Mouse (Mus musculus): Measurements from ENCODE around the gene Lep. TPM values are rescaled to one million over a fixed set of nuclear protein-coding genes. Genes with fewer than 3 reads are reported as not detected.
A peak's percentile ranks its signal among the peaks of the same experiment; 100 is the strongest.

Gene Lep
- polyA plus RNA-seq, 1 experiment from 2014 or later = not detected

- H3K9ac ChIP-seq (replicated peaks; ENCODE audit: low read depth, low read length) = no peak overlapping the region
- H3K36me3 ChIP-seq (ENCODE audit: control insufficient read depth, insufficient read depth, low read length) = no peaks in the 10 kb centered on the region
- no peak overlapping the region for H3K27ac ChIP-seq (ENCODE audit: low read length)
- H3K4me1 ChIP-seq (ENCODE audit: control insufficient read depth, insufficient read depth, low read length) = no peaks in the 10 kb centered on the region
- no peaks in the 10 kb centered on the region for H3K9me3 ChIP-seq (ENCODE audit: control insufficient read depth, low read depth, low read length)
- no peak overlapping the region for H3K4me3 ChIP-seq (ENCODE audit: low read depth, low read length)
- no peak for ATAC-seq (ENCODE audit: insufficient number of reproducible peaks, insufficient read depth, low FRiP score, low read depth)
- H3K27me3 ChIP-seq (ENCODE audit: control insufficient read depth, insufficient read depth, low read length) = no peaks in the 10 kb centered on the region
- no peak overlapping the region for H3K4me2 ChIP-seq (replicated peaks; ENCODE audit: low read depth, low read length)
- 47% methylated on average over 8 of the region's 8 CpGs for WGBS
These were observed 6.4 kb downstream of the Lep start for GRCm38 (mm10) chr6:29066389-29066790.

GRCm38 (mm10) chr6:29072258-29072657, 12.2 kb downstream of the Lep start:
- no peak for ATAC-seq (ENCODE audit: insufficient number of reproducible peaks, insufficient read depth, low FRiP score, low read depth)
- Histone ChIP-seq H3K9ac (replicated peaks; ENCODE audit: low read depth, low read length) (no peak overlapping the region), H3K27ac (ENCODE audit: low read length) (no peak overlapping the region), H3K27me3 (ENCODE audit: control insufficient read depth, insufficient read depth, low read length) (no peaks in the 10 kb centered on the region), H3K9me3 (ENCODE audit: control insufficient read depth, low read depth, low read length) (no peaks in the 10 kb centered on the region), H3K4me3 (ENCODE audit: low read depth, low read length) (no peak overlapping the region), H3K36me3 (ENCODE audit: control insufficient read depth, insufficient read depth, low read length) (no peaks in the 10 kb centered on the region), H3K4me2 (replicated peaks; ENCODE audit: low read depth, low read length) (no peak overlapping the region), H3K4me1 (ENCODE audit: control insufficient read depth, insufficient read depth, low read length) (no peaks in the 10 kb centered on the region)
- 87% methylated on average over 4 of the region's 4 CpGs for WGBS

GRCm38 (mm10) chr6:29073462-29074132, 13.6 kb downstream of the Lep start:
- Histone ChIP-seq H3K4me3 (ENCODE audit: low read depth, low read length) (no peak overlapping the region), H3K36me3 (ENCODE audit: control insufficient read depth, insufficient read depth, low read length) (no peaks in the 10 kb centered on the region), H3K9ac (replicated peaks; ENCODE audit: low read depth, low read length) (no peak overlapping the region), H3K9me3 (ENCODE audit: control insufficient read depth, low read depth, low read length) (no peaks in the 10 kb centered on the region), H3K27me3 (ENCODE audit: control insufficient read depth, insufficient read depth, low read length) (no peaks in the 10 kb centered on the region), H3K27ac (ENCODE audit: low read length) (no peak overlapping the region), H3K4me1 (ENCODE audit: control insufficient read depth, insufficient read depth, low read length) (0 out of 2 replicates have a peak, but pooled peaks cover under 1% of the 10 kb centered on the region), H3K4me2 (replicated peaks; ENCODE audit: low read depth, low read length) (no peak overlapping the region)
- no peak for ATAC-seq (ENCODE audit: insufficient number of reproducible peaks, insufficient read depth, low FRiP score, low read depth)
- 58% methylated on average over 11 of the region's 11 CpGs for WGBS

GRCm38 (mm10) chr6:29074133-29074469, 14.1 kb downstream of the Lep start:
- Histone ChIP-seq H3K9ac (replicated peaks; ENCODE audit: low read depth, low read length) (no peak overlapping the region), H3K9me3 (ENCODE audit: control insufficient read depth, low read depth, low read length) (no peaks in the 10 kb centered on the region), H3K36me3 (ENCODE audit: control insufficient read depth, insufficient read depth, low read length) (no peaks in the 10 kb centered on the region), H3K27me3 (ENCODE audit: control insufficient read depth, insufficient read depth, low read length) (no peaks in the 10 kb centered on the region), H3K4me1 (ENCODE audit: control insufficient read depth, insufficient read depth, low read length) (0 out of 2 replicates have a peak, but pooled peaks cover 4% of the 10 kb centered on the region), H3K4me2 (replicated peaks; ENCODE audit: low read depth, low read length) (no peak overlapping the region), H3K27ac (ENCODE audit: low read length) (no peak overlapping the region), H3K4me3 (ENCODE audit: low read depth, low read length) (no peak overlapping the region)
- ATAC-seq (ENCODE audit: insufficient number of reproducible peaks, insufficient read depth, low FRiP score, low read depth) = no peak

GRCm38 (mm10) chr6:29079291-29079690, 19.3 kb downstream of the Lep start:
- Histone ChIP-seq H3K4me3 (ENCODE audit: low read depth, low read length) (no peak overlapping the region), H3K36me3 (ENCODE audit: control insufficient read depth, insufficient read depth, low read length) (no peaks in the 10 kb centered on the region), H3K9me3 (ENCODE audit: control insufficient read depth, low read depth, low read length) (no peaks in the 10 kb centered on the region), H3K4me2 (replicated peaks; ENCODE audit: low read depth, low read length) (no peak overlapping the region), H3K27ac (ENCODE audit: low read length) (peak overlapping the region; percentile 56), H3K27me3 (ENCODE audit: control insufficient read depth, insufficient read depth, low read length) (no peaks in the 10 kb centered on the region), H3K4me1 (ENCODE audit: control insufficient read depth, insufficient read depth, low read length) (0 out of 2 replicates have a peak, but pooled peaks cover 4% of the 10 kb centered on the region), H3K9ac (replicated peaks; ENCODE audit: low read depth, low read length) (no peak overlapping the region)
- 33% methylated on average over 4 of the region's 4 CpGs for WGBS
- ATAC-seq (ENCODE audit: insufficient number of reproducible peaks, insufficient read depth, low FRiP score, low read depth) = no peak; the same call in 1 of the 2 replicates

GRCm38 (mm10) chr6:29081826-29082363, 21.9 kb downstream of the Lep start:
- H3K27ac ChIP-seq (ENCODE audit: low read length) = no peak overlapping the region
- ATAC-seq (ENCODE audit: insufficient number of reproducible peaks, insufficient read depth, low FRiP score, low read depth) = no peak
- H3K9me3 ChIP-seq (ENCODE audit: control insufficient read depth, low read depth, low read length) = no peaks in the 10 kb centered on the region
- no peak overlapping the region for H3K4me3 ChIP-seq (ENCODE audit: low read depth, low read length)
- no peaks in the 10 kb centered on the region for H3K27me3 ChIP-seq (ENCODE audit: control insufficient read depth, insufficient read depth, low read length)
- 0 out of 2 replicates have a peak, but pooled peaks cover 4% of the 10 kb centered on the region for H3K4me1 ChIP-seq (ENCODE audit: control insufficient read depth, insufficient read depth, low read length)
- 76% methylated on average over 10 of the region's 10 CpGs for WGBS
- no peaks in the 10 kb centered on the region for H3K36me3 ChIP-seq (ENCODE audit: control insufficient read depth, insufficient read depth, low read length)
- H3K9ac ChIP-seq (replicated peaks; ENCODE audit: low read depth, low read length) = no peak overlapping the region
- no peak overlapping the region for H3K4me2 ChIP-seq (replicated peaks; ENCODE audit: low read depth, low read length)

- Histone ChIP-seq H3K4me2 (replicated peaks; ENCODE audit: low read depth, low read length) (no peak overlapping the region), H3K4me1 (ENCODE audit: control insufficient read depth, insufficient read depth, low read length) (0 out of 2 replicates have a peak, but pooled peaks cover 4% of the 10 kb centered on the region), H3K9me3 (ENCODE audit: control insufficient read depth, low read depth, low read length) (no peaks in the 10 kb centered on the region), H3K27ac (ENCODE audit: low read length) (no peak overlapping the region), H3K4me3 (ENCODE audit: low read depth, low read length) (no peak overlapping the region), H3K36me3 (ENCODE audit: control insufficient read depth, insufficient read depth, low read length) (no peaks in the 10 kb centered on the region), H3K27me3 (ENCODE audit: control insufficient read depth, insufficient read depth, low read length) (no peaks in the 10 kb centered on the region), H3K9ac (replicated peaks; ENCODE audit: low read depth, low read length) (no peak overlapping the region)
- ATAC-seq (ENCODE audit: insufficient number of reproducible peaks, insufficient read depth, low FRiP score, low read depth) = no peak
- WGBS = 48% methylated on average over 9 of the region's 9 CpGs
These were observed 22.8 kb downstream of the Lep start for GRCm38 (mm10) chr6:29082776-29083354.

- H3K27me3 ChIP-seq (ENCODE audit: control insufficient read depth, insufficient read depth, low read length) = no peaks in the 10 kb centered on the region
- 58% methylated on average over 7 of the region's 7 CpGs for WGBS
- H3K4me3 ChIP-seq (ENCODE audit: low read depth, low read length) = no peak overlapping the region
- no peak for ATAC-seq (ENCODE audit: insufficient number of reproducible peaks, insufficient read depth, low FRiP score, low read depth)
- no peak overlapping the region for H3K27ac ChIP-seq (ENCODE audit: low read length)
- H3K9me3 ChIP-seq (ENCODE audit: control insufficient read depth, low read depth, low read length) = no peaks in the 10 kb centered on the region
- no peak overlapping the region for H3K4me2 ChIP-seq (replicated peaks; ENCODE audit: low read depth, low read length)
- no peaks in the 10 kb centered on the region for H3K4me1 ChIP-seq (ENCODE audit: control insufficient read depth, insufficient read depth, low read length)
- no peaks in the 10 kb centered on the region for H3K36me3 ChIP-seq (ENCODE audit: control insufficient read depth, insufficient read depth, low read length)
- no peak overlapping the region for H3K9ac ChIP-seq (replicated peaks; ENCODE audit: low read depth, low read length)
These were observed 24.4 kb downstream of the Lep start for GRCm38 (mm10) chr6:29084401-29084800.
